Mouse (Mus musculus) fat pad, adult 2 months (tissue): ENCODE measurements around the gene Myadm.
"Not testable (repeated sequence)": the region's sequence is repeated elsewhere in the genome, so short reads cannot be mapped to it uniquely, and the experiment has no call there.

Experiments
- DNase-seq: peaks from one replicate; pipeline ENCODE4 v3.0.0-alpha.2; 2011; ENCODE audit warnings: low read depth, low spot score; ENCODE audit errors: extremely low read depth

Myadm gene

DNA sequence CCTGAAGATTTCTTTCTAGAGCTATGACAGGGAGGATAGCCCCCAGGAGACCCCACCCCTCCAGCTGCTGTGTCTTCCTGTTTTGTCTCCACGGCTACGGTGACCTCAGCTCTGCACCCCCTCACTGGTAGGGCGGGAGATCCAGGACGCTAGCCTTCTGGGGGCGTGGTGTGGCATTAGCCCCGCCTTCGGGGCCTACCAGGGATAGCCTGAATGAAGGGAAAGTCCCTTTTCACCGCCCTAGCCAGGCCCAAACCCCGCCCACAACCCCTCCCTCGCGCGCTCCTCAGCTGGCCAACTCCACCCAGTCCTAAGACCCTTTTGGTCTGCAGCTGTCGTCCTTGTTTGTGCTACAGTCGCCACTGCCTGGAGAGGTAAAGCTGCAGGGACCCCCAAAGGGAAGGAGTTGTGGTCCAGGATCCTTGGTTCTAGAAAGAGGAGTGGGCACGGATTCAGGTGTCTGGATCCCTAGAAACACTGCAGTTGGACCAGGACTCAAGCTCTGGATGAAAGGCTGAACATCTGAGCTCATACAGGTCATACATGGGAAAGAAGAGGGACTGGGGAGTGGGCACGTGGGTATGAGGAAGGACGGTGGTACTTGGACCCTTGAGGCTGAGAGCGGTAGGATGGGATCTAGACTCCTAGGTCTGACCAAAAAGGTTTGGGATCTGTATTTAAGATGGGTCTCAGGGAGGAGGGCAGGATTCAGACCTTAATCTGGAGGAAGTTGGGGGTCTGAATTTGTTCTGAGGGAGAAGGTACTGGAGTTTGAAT is 1.6 kb downstream of the Myadm start:
- no peak for DNase-seq

DNA sequence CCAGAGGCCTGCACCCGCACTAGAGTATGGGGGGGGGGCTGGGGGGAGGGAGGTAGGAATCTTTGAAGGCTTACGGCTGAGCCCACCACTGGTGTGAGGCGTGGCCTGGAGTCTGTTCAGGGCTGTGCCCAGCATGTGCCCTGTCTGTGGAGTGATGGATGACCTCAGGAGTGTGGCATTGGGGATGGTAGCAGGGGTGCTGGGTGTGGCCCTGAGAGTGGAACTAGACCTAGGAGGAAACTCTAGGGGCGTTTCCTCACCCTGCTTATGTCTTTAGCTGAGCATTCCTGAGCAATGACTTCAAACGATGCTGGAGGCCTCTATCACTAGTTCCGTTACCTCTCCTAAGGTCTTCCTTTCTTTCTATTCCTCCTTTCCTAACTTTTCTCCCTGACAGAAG is 2.3 kb downstream of the Myadm start:
- DNase-seq: no peak

DNA sequence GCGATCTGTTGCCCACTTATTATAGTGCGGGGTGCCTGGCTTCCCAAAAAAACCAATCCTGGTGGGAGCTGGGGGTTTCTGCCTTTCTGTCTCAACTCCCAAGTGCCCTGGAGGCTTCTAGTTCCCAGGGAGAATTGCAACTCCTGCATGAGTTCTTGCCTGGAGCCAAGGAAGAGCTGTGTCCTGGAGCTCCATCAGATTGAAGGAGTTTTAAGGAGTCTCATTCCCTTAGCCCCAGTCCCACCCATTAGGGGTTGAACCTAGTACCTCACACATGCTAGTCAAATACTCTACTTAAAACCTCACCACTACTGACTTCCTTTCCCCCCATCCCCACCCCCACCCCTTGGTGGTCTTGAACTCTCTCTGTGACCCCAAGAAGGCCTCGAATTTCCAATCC is 2.9 kb downstream of the Myadm start:
- DNase-seq: no peak

DNA sequence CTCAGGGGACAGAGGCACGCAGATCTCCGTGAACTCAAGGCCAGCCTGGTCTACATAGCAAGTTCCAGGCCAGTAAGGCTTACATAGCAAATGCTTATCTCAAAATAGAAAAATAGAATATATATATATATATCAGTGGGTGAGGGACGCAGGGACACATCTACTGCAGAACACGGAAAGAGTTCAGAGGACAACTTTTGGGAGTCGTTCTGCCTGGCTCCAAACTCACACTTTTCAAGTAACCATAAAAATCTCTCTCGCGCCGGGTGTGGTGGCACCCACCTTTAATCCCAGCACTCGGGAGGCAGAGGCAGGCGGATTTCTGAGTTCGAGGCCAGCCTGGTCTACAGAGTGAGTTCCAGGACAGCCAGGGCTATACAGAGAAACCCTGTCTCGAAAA is 3.4 kb downstream of the Myadm start:
- not testable (repeated sequence) for DNase-seq

DNA sequence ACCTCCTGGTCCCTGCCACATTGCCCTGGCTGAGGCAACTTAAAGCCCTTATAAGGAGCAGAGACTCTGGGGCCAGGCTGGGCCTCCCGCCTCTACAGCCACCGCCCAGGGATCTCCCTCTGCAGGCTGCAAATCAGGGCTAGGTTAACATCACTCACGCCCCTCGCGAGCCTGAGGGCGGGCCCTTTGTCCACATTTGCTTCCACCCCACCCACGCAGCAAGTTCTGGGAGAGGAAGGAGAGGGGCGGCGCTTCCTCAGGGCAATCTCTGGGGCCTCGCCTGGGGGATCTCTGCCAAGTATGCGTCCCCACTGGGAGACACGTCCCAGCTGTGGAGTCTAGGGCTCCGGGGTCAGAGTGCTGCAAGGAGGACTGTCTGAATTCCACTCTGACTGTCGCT is 3.9 kb downstream of the Myadm start:
- no peak for DNase-seq

DNA sequence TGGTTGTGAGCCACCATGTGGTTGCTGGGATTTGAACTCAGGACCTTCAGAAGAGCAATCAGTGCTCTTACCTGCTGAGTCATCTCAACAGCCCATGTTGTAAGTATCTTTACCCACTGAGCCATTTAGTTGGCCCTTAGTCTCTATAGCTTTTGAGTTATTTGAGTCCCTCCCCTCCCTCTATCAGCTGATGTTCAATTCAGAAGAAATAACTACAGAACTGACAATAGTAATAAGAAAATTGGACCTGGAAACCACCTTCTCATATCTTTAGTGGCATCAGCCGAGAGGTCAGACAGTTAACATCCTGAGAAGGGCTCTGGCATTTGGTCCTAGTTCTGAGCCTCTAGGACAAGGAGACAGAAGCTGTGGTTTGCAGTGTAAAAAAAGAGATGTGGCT is 5.9 kb downstream of the Myadm start:
- DNase-seq: no peak

DNA sequence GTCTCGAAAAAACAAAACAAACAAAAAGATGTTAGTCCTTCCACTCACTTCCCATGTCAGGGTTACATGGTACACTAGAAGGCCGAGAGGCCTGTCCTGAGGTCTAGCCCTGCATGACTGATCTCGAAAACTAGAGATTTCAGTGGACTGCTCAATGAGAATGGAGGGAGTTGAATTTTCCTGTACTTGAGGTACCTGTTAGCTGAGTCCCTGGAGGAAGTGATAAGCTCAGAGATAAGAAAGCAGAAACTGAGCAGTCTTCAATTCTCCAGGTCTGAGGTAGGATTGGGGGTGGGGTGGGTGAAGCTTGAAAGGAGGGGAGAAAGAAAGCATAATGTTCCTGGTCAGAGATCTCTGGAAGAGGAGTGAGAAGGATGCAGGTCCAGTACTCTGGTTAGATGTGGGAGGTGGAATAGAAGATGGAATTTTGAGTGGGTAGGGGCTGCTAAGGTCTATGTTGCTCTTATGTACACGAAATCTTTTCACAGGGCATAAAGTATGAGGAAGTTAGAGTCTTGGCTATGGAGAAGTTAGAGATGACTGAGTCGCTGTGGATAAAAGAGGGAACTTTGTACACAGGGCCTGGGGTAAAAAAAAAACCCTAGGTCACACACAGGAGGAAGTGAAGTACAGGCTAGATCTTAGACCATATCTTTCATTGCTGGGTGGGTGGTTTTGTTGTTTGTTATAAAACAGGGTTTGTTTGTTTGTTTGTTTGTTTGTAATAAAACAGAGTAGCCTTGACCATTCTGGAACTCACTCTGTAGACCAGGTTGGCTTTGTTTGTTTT is 6.6 kb downstream of the Myadm start:
- no peak for DNase-seq

DNA sequence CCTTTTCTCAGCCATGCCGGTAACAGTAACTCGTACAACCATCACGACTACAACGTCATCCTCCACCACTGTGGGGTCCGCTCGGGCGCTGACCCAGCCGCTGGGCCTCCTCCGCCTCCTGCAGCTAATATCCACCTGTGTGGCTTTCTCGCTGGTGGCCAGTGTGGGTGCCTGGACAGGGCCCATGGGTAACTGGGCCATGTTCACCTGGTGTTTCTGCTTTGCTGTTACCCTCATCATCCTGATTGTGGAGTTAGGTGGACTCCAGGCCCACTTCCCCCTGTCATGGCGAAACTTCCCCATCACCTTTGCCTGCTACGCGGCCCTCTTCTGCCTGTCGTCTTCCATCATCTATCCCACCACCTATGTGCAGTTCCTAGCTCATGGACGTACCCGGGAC is 7.8 kb downstream of the Myadm start:
- no peak for DNase-seq

DNA sequence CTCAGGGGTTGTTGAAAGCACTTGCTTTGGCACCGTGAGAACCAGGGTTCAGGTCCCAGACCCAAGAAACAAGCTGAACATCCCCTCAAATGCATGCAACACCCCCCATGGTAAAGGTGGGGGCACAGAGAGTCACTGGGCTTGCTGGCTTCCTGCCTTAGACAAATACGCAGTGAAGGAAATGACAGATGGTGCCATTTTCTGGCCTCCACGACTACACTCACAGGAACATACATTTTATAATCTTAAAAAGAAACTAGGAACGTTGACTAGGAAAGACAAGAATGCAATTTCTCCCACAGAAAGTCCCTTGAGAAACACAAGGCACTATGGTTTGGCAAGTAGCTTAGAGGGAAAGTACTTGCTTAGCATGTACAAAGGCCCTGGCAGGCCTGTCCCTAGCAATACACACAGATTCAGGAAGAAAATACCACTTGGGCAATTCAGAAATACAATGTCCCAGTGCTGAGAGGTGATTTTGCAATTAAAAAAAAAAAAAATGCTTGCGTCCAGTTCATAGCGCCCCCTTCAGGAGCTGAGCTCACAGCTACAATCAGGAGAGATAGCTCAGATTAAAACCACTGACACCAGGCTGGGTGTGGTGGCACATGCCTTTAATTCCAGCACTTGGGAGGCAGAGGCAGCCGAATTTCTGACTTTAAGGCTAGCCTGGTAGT is 11.2 kb downstream of the Myadm start:
- DNase-seq: peak; percentile 81

DNA sequence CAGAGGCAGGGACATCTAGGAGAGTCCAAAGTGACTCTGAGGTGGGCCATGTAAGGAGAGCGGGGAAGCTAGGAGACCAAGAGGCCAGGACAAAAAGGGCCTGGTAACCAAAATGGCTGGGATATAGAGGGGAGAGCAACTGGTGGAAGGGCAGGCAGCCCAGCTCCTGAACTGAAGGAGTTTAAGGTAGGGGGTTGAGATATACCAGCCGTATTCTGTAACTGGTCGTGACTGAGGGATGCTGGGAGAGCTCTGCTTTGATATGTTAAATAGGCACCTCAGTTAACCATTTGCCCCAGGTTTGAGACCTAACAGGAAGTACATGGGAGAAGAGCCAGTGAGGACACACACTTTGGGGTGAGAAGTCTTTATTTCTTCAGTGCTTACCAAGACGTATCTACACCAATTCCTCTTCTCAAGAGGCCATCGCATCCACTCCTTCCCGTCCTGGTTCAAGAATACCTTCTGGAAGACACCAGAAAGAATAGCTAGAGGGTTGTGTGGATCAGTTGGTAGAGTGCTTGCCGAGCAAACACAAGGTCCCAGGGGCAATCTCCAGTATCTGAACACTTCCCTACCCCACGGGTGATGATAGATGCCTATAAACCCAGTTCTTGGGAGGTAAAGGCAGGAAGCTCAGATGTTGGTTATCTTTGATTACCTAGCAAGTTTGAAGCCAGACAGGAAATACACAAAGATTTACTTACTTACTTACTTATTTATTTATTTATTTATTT is 12.2 kb downstream of the Myadm start:
- no peak for DNase-seq

DNA sequence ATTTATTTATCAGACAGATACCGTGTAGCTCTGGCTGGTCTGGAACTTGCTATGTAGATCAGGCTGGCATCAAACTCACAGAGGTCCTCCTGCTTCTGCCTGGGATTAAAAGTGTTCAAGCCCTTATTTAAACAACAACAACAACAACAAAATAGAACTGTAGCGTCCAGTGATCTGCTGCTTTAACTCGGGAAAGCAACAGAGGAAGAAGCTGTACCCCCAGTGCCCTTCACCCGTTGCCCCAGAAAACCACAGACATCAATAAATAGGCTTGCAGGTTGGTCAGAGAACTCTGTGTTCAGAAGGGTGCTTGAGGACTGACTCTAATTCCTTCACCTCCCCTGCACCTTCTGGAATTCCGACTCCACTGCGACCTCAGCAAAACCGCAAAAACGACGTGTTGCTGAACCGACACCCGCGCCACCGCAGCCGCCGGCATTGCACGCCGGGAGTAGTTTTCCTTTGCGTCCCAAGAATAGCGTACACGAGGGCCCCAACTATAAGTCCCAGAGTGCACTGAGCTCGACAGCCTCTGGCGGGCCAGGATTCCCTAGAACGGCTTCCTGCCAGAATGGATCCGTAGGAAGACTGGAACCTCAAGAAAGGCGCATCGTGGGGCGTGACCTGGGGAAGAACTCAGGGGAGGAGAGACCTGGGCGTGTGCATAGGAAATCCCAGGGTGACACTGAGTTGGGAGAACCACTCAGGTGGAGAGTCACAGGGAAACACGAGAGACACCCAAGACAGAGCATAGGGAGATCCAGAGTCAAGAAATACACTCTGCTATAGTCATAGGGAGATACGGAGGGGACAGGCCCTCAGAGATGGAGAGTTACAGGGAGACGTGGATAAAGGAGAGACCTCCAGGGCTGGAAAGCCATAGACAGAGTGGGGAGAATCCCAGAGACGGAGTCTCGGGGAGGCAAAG is 13.0 kb downstream of the Myadm start:
- no peak for DNase-seq

DNA sequence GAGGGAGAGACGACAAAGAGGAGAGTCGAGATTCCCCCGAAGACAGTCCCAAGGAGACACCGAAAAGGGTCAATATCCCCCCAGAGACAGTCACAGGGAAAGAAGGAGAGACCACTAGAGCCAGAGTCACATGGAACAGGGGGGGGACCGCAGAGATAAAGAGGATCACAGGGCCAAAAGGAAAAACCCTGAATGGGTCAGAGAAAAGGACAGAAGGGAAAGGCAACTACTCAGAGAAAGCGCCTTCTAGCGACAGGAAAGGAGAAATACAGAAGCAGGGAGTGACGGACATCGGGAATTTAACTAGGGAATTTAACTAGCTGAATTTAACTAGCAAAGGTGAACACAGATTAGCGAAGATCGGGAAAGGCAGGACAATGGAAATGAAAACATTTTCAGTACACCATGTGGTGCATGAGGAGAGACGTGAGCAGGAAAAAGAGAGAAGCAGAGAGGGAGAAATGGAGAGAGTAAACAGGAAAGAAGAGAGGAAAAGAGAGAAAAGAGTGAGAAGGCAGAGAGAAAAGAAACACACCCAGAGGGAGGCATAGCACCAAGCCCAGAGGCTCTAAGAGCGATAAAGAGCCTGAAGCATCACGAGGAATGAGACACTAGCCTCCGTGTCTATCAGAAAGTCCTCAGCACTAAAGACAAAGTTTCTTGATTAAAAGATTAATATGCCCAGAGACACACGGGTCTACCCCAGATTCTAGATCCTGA is 13.8 kb downstream of the Myadm start:
- no peak for DNase-seq

DNA sequence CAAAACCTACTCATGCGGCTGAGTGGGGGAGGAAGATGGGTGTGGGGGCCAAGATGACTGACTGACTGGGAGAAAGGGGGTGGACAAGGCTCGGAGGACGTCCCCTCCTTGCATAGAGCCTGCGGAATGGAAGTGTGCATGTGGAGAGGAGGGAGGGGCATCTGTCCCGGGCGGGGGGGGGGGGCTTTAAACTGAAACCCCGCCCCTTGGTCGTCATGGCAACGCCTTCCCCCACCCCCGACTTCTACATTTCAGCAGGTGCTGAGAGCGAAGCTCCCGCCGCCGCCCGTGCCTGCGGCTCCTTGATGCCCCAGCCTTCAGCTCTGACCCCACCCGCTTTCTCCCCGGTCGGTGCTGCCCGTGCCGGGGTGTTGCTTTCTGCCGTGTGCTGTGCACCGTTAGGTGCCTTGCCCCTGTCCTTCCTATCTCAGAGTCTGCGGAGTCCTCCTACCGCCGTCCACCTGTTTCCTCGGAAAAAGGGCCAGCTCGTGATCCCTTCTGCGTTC is 14.4 kb downstream of the Myadm start:
- DNase-seq: no peak

DNA sequence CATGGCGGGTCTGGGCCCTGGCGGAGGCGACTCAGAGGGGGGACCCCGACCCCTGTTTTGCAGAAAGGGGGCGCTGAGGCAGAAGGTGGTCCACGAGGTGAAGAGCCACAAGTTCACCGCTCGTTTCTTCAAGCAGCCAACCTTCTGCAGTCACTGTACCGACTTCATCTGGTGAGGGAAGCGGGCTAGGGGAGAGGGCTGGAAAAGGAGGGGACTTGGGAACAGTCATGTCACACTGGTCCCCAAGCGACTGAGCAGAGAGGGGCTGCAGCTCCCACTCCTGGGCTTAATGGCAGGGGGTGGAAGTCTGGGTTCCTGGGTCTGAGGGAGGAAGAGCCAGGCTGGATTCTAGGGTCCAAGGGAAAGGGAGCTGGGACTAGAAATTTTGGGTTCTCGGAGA is 14.9 kb downstream of the Myadm start:
- DNase-seq: no peak

DNA sequence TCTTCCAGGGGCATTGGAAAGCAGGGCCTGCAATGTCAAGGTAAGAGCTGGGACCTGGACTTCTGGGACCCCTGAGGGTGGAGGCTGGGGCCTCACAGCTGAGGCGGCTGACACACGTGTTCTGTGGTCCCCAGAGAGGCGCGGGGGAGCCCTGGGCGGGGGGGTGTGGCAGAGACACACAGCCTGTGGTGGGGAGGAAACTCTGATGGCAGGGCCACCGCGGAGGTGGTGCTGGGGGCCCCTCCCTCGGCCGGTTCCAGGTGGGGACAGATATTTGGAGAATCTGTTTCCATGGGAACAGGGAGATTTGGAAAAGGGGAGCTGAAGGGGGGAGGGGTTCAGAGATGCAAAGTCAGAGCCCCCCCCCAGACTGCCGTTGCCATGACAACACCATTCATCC is 15.4 kb downstream of the Myadm start:
- DNase-seq: no peak

DNA sequence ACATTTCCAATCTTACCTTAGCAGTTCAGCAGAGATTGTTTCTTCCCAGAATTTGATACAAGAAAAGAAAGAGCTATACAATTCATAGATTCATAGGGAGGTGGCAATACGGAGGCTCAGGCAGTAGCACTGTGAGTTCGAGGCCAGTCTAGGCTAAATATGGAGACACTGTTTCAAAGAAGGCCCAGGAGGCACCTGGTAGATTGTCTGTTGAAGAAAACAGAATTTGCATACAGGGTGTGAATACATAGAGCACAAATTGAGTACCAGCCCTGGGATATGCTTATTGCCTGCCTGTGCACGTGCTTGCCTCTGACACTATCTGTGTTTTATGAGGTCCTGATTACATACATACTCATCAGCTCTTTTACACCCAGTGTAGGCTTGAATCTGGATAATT is 17.5 kb downstream of the Myadm start:
- no peak for DNase-seq

DNA sequence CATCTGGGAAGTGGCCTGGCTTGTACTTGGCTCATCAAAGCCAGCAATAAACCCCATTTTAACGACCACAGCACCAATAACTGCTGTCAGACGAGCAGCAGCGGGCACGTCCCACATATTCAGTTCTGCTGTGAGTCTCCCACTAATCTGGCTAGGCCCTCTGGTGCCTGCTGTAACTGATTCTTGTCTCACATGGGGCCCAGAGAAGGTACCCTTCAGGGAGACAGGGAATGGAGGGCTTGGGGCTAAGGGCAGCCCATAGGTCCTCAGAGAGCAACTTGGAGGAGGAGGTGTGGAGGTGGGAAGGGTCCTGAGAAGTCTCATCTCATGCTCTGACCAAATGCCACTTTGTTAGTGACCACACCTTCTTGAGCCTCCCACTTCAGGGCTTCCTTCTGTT is 19.8 kb downstream of the Myadm start:
- no peak for DNase-seq

DNA sequence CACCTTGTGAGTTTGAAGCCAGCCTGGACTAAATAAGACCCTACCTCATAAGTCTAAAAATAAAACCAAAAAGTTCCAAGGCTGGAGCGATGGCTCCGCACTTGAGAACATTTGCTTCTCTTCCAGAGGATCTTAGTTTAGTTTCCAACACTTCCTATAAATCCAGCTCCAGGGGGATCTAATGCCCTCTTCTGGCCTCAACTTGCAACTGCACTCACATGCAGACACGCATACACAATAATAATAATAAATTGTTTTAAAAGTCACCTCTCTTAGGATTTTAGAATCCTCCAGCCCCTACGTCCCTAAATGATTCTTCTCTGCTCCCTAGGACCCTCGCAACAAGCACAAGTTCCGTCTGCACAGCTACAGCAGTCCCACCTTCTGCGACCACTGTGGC is 21.4 kb downstream of the Myadm start:
- DNase-seq: no peak

DNA sequence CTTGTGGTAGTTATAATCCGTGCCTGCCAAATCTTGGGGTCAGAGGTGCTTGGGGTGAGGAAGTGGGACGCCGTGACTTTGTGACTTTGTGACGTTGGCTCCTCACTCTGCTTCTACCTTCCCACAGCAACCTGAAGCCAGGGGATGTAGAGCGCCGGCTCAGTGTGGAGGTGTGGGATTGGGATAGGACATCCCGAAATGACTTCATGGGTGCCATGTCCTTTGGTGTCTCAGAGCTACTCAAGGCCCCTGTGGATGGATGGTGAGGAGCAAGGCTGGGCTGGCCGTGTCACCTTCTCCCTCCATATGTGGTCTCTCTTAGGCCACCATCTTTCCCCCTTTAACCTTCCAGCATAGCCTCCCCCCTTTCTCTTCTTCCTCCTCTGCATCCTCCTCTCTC is 24.7 kb downstream of the Myadm start:
- DNase-seq: no peak
